7 mouse cellular contexts compared by ENCODE assay signal in genomic region chr12:107931476-107931875, GRCm38 (mm10).
DNase-seq lines count a peak whose midpoint lies in the region; ATAC-seq and TF ChIP-seq lines count a peak whose summit lies in the region.

No protein-coding gene starts in this region.

- no peak overlapping the region for H3K9ac ChIP-seq in hindbrain, embryonic 13.5 days
- H3K9ac ChIP-seq in hindbrain, embryonic 11.5 days (ENCODE audit: low read depth, low read length): no peak overlapping the region
- H3K9ac ChIP-seq in limb, embryonic 15.5 days: no peak overlapping the region

- no peak overlapping the region for H3K4me3 ChIP-seq in hindbrain, embryonic 13.5 days
- no peak overlapping the region for H3K4me3 ChIP-seq in hindbrain, embryonic 11.5 days (ENCODE audit: low read depth, low read length)
- H3K4me3 ChIP-seq in embryonic fibroblast, embryonic 13.5 days (ENCODE audit: insufficient read depth, low read length): no peak overlapping the region
- H3K4me3 ChIP-seq in limb, embryonic 15.5 days: no peak overlapping the region

- DNase-seq in hindbrain, embryonic 11.5 days (ENCODE audit: low spot score): no peak
- no peak for DNase-seq in cerebellum, adult 11 months
- no peak for DNase-seq in layer of hippocampus, adult 9-11 months

- WGBS in hindbrain, embryonic 13.5 days: 74% methylated on average over 5 of the region's 5 CpGs
- 87% methylated on average over 5 of the region's 5 CpGs for WGBS in hindbrain, embryonic 11.5 days
- WGBS in limb, embryonic 15.5 days: 47% methylated on average over 5 of the region's 5 CpGs

- no peaks in the 10 kb centered on the region for H3K36me3 ChIP-seq in hindbrain, embryonic 13.5 days
- no peaks in the 10 kb centered on the region for H3K36me3 ChIP-seq in hindbrain, embryonic 11.5 days (ENCODE audit: control insufficient read depth, insufficient read depth, low read length)
- H3K36me3 ChIP-seq in limb, embryonic 15.5 days: no peaks in the 10 kb centered on the region

- peaks cover 99% of the 10 kb centered on the region for H3K4me1 ChIP-seq in hindbrain, embryonic 13.5 days (replicated peaks)
- H3K4me1 ChIP-seq in hindbrain, embryonic 11.5 days (replicated peaks; ENCODE audit: control insufficient read depth, insufficient read depth, low read length): peaks cover 5% of the 10 kb centered on the region; the same call in 1 of the 2 replicates
- peaks cover 8% of the 10 kb centered on the region for H3K4me1 ChIP-seq in embryonic fibroblast, embryonic 13.5 days (ENCODE audit: control insufficient read depth, insufficient read depth, low read length)
- H3K4me1 ChIP-seq in limb, embryonic 15.5 days: peaks cover 76% of the 10 kb centered on the region

- no peak for TF ChIP-seq POLR2A in embryonic fibroblast, embryonic 13.5 days (IDR thresholded peaks at IDR 0.05; ENCODE audit: low read depth, low read length)

- H3K27me3 ChIP-seq in hindbrain, embryonic 13.5 days: no peaks in the 10 kb centered on the region
- no peaks in the 10 kb centered on the region for H3K27me3 ChIP-seq in hindbrain, embryonic 11.5 days (ENCODE audit: control insufficient read depth, insufficient read depth, low read length)
- no peaks in the 10 kb centered on the region for H3K27me3 ChIP-seq in limb, embryonic 15.5 days

- peak overlapping the region; percentile 88 for H3K27ac ChIP-seq in hindbrain, embryonic 13.5 days
- H3K27ac ChIP-seq in hindbrain, embryonic 11.5 days (ENCODE audit: low read depth, low read length): no peak overlapping the region
- H3K27ac ChIP-seq in embryonic fibroblast, embryonic 13.5 days (ENCODE audit: insufficient read depth, low read length): peak overlapping the region; percentile 49
- peak overlapping the region; percentile 74 for H3K27ac ChIP-seq in limb, embryonic 15.5 days

- TF ChIP-seq CTCF in embryonic fibroblast, embryonic 13.5 days (IDR thresholded peaks at IDR 0.05; ENCODE audit: borderline replicate concordance, insufficient read depth, low read length): no peak

- ATAC-seq in hindbrain, embryonic 13.5 days (ENCODE audit: low FRiP score): no peak
- ATAC-seq in hindbrain, embryonic 11.5 days (ENCODE audit: low FRiP score): no peak
- peak; percentile 27 for ATAC-seq in CD4-positive, CD25-positive, alpha-beta regulatory T cell, adult 4 months
- no peak for ATAC-seq in limb, embryonic 15.5 days (ENCODE audit: insufficient number of reproducible peaks, low FRiP score, low TSS enrichment, low read depth)

- H3K4me2 ChIP-seq in hindbrain, embryonic 13.5 days: peak overlapping the region; percentile 2; the same call in 1 of the 2 replicates
- no peak overlapping the region for H3K4me2 ChIP-seq in hindbrain, embryonic 11.5 days (replicated peaks; ENCODE audit: low read depth, low read length)
- peak overlapping the region; percentile 24 for H3K4me2 ChIP-seq in limb, embryonic 15.5 days

- H3K9me3 ChIP-seq in hindbrain, embryonic 13.5 days: no peaks in the 10 kb centered on the region
- H3K9me3 ChIP-seq in hindbrain, embryonic 11.5 days (ENCODE audit: control insufficient read depth, low read length): no peaks in the 10 kb centered on the region
- no peaks in the 10 kb centered on the region for H3K9me3 ChIP-seq in limb, embryonic 15.5 days
